Mouse (Mus musculus): Measurements from ENCODE around the gene Rpsa.
A peak's percentile ranks its signal among the peaks of the same experiment; 100 is the strongest.

The Rpsa gene

DNA sequence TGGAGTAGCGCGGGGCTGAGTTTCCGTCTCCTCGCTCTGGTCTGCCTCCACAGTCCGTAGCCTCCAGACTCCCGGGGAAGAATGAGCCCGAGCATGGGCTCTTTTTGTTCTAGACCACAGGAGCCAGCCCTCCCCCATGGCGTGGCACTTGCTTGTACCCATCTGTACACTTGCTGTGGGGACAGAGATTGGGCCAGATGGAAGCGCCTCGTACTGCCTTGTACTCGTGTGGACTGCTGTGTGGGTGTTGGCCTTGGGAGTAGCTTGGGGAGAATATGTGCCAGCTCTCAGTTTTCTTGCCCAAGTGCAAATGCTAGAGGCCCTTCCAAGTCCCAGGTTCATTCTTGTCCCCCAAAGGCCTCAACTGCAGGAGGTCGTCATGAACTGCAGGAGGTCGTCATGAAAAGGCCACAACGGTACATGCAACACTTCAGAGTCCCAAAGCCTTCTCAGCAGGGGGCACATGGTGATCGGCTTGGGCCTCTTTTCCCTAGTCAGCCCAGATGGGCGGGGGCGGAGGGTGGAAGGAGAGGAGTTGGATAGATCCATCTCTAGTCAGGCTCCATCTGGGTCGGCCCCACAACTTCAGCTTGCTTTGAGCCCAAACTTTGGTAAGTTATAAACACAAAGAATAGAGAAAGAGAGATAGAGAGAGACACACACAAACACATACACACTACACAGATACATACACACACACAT lies 47.1 kb downstream of the Rpsa start:
- peak; percentile 79 for DNase-seq

- no peak for DNase-seq
These were observed 51.3 kb downstream of the Rpsa start for GRCm38 (mm10) chr9:120178813-120179212.

All from layer of hippocampus, adult 9-11 months (tissue).